Mouse (Mus musculus) skeletal muscle tissue, adult 2 months (tissue): Measurements from ENCODE around the gene Elp5.
"Not testable (repeated sequence)": the region's sequence is repeated elsewhere in the genome, so short reads cannot be mapped to it uniquely, and the experiment has no call there.

Experiments
- DNase-seq: peaks from one replicate; pipeline ENCODE4 v3.0.0-alpha.2; 2012; ENCODE audit warnings: low read depth, low spot score

Gene Elp5

GRCm38 (mm10) chr11:69961841-69962240 lies 20.5 kb downstream of the Elp5 start:
- no peak for DNase-seq

GRCm38 (mm10) chr11:69960616-69961015 lies 21.7 kb downstream of the Elp5 start:
- DNase-seq, result no peak

GRCm38 (mm10) chr11:69956218-69956617 lies 26.1 kb downstream of the Elp5 start:
- no peak for DNase-seq

- not testable (repeated sequence) for DNase-seq
Observed at GRCm38 (mm10) chr11:69955618-69956017, 26.7 kb downstream of the Elp5 start.

GRCm38 (mm10) chr11:69953267-69953915 lies 28.9 kb downstream of the Elp5 start:
- DNase-seq, result no peak

GRCm38 (mm10) chr11:69952274-69952673 lies 30.0 kb downstream of the Elp5 start:
- DNase-seq, result no peak

- DNase-seq, result no peak
Observed at GRCm38 (mm10) chr11:69950807-69951459, 31.4 kb downstream of the Elp5 start.

GRCm38 (mm10) chr11:69948763-69949150 lies 33.6 kb downstream of the Elp5 start:
- peak; percentile 95 for DNase-seq

- DNase-seq, result peak; percentile 97
Observed at GRCm38 (mm10) chr11:69948066-69948762, 34.1 kb downstream of the Elp5 start, which contains the start of gene Slc2a4. Gene Slc2a4 (minus strand): TSS chr11:69948188.

- peak; percentile 93 for DNase-seq
Observed at GRCm38 (mm10) chr11:69947337-69948065, 34.8 kb downstream of the Elp5 start.

GRCm38 (mm10) chr11:69945997-69946891 lies 36.1 kb downstream of the Elp5 start:
- DNase-seq, result peak; percentile 34

GRCm38 (mm10) chr11:69945216-69945615 lies 37.1 kb downstream of the Elp5 start:
- peak; percentile 20 for DNase-seq

- no peak for DNase-seq
Observed at GRCm38 (mm10) chr11:69940962-69941361, 41.4 kb downstream of the Elp5 start.

GRCm38 (mm10) chr11:69939731-69940130 lies 42.6 kb downstream of the Elp5 start:
- DNase-seq, result no peak

- no peak for DNase-seq
Observed at GRCm38 (mm10) chr11:69939181-69939580, 43.1 kb downstream of the Elp5 start.

- no peak for DNase-seq
Observed at GRCm38 (mm10) chr11:69938401-69938979, 43.8 kb downstream of the Elp5 start.

- DNase-seq, result no peak
Observed at GRCm38 (mm10) chr11:69937834-69938233, 44.5 kb downstream of the Elp5 start.

- DNase-seq, result no peak
Observed at GRCm38 (mm10) chr11:69937385-69937784, 44.9 kb downstream of the Elp5 start.

- DNase-seq, result no peak
Observed at GRCm38 (mm10) chr11:69936714-69937347, 45.5 kb downstream of the Elp5 start.

GRCm38 (mm10) chr11:69936156-69936555 lies 46.2 kb downstream of the Elp5 start:
- DNase-seq, result no peak
